Mouse (Mus musculus) CH12.LX (cell line): ENCODE measurements around the gene Eif2b5. TPM values are rescaled to one million over a fixed set of nuclear protein-coding genes. Genes with fewer than 3 reads are reported as not detected.

Source experiments
- DNase-seq: peaks from one replicate; pipeline ENCODE4 v3.0.0-alpha.2; 2013; ENCODE audit errors: extremely low read depth
- H3K27ac ChIP-seq: 2 replicates; pipeline ENCODE4 v1.5.1; 2012; ENCODE audit warnings: low read depth, mild to moderate bottlenecking, control low read depth, moderate library complexity; ENCODE audit not compliant: insufficient read depth
- H3K27me3 ChIP-seq: replicated peaks from 2 replicates; pipeline ENCODE3; 2012; ENCODE audit warnings: inconsistent platforms
- H3K36me3 ChIP-seq, 2 experiments: replicated peaks in 1 of 2; 2 replicates each; pipeline versions ENCODE3 to v1.6.1; 2012; ENCODE audit warnings: inconsistent platforms in 1 of 2, low read length in 1 of 2, mild to moderate bottlenecking in 1 of 2, mixed read lengths in 1 of 2, moderate library complexity in 1 of 2; ENCODE audit not compliant: control insufficient read depth in 1 of 2, insufficient read depth in 1 of 2
- H3K4me1 ChIP-seq, 2 experiments: 2 replicates each; pipeline ENCODE4 v1.6.1; 2012; ENCODE audit warnings: inconsistent platforms in 1 of 2, moderate library complexity in 1 of 2; ENCODE audit not compliant: insufficient read depth in 2 of 2, control insufficient read depth in 1 of 2
- H3K4me2 ChIP-seq: 2 replicates; pipeline ENCODE4 v1.6.1; 2012; ENCODE audit warnings: low read depth, mild to moderate bottlenecking, control low read depth; ENCODE audit not compliant: poor library complexity, insufficient read depth, severe bottlenecking
- H3K4me3 ChIP-seq, 3 experiments: fragments of 150-350 bp in 1 of 3; sonication (generic) in 1 of 3; replicated peaks in 1 of 3; 2 replicates each; pipeline versions ENCODE3 to v1.5.1; 2011 to 2012; ENCODE audit warnings: low read depth in 2 of 3, low read length in 2 of 3, mild to moderate bottlenecking in 2 of 3, moderate library complexity in 2 of 3, control low read depth in 1 of 3, improper control_type of control experiment in 1 of 3, inconsistent platforms in 1 of 3, mixed read lengths in 1 of 3; ENCODE audit not compliant: poor library complexity in 1 of 3
- H3K79me2 ChIP-seq: replicated peaks from 2 replicates; pipeline ENCODE4 v1.6.1; 2012; ENCODE audit warnings: mild to moderate bottlenecking, moderate library complexity; ENCODE audit not compliant: control insufficient read depth, poor library complexity, insufficient read depth, severe bottlenecking; ENCODE audit errors: extremely low read depth
- H3K9ac ChIP-seq: 2 replicates; pipeline ENCODE4 v1.6.1; 2012; ENCODE audit warnings: low read depth, mild to moderate bottlenecking, control low read depth, moderate library complexity; ENCODE audit not compliant: insufficient read depth
- H3K9me3 ChIP-seq: replicated peaks from 2 replicates; pipeline ENCODE3; 2012; ENCODE audit warnings: low read length, inconsistent platforms, mixed read lengths
- BHLHE40 ChIP-seq: IDR thresholded peaks from 2 replicates; pipeline ENCODE4 v1.6.1; 2011; ENCODE audit warnings: mild to moderate bottlenecking, low read depth, low read length, improper control_type of control experiment
- CTCF ChIP-seq, 2 experiments: IDR thresholded peaks in 1 of 2; conservative IDR thresholded peaks in 1 of 2; 2 replicates each; pipeline ENCODE4 v1.5.1; 2011 to 2012; ENCODE audit warnings: low read depth in 2 of 2, low read length in 2 of 2, improper control_type of control experiment in 1 of 2, inconsistent platforms in 1 of 2, mild to moderate bottlenecking in 1 of 2, moderate library complexity in 1 of 2
- EP300 ChIP-seq: IDR thresholded peaks from 2 replicates; pipeline ENCODE4 v1.6.1; 2011; ENCODE audit warnings: low read length, improper control_type of control experiment
- GABPA ChIP-seq: IDR thresholded peaks from 2 replicates; pipeline ENCODE4 v1.6.1; 2012; ENCODE audit warnings: low read depth, low read length, improper control_type of control experiment, inconsistent platforms; ENCODE audit not compliant: insufficient replicate concordance
- HCFC1 ChIP-seq: IDR thresholded peaks from 2 replicates; pipeline ENCODE4 v1.6.1; 2012; ENCODE audit warnings: low read depth, mild to moderate bottlenecking, inconsistent platforms, low read length, improper control_type of control experiment
- JUN ChIP-seq: IDR thresholded peaks from 2 replicates; pipeline ENCODE4 v1.6.1; 2011; ENCODE audit warnings: low read depth, mild to moderate bottlenecking, low read length, improper control_type of control experiment, moderate library complexity; ENCODE audit not compliant: insufficient read depth
- KAT2A ChIP-seq: IDR thresholded peaks from 2 replicates; pipeline ENCODE4 v1.6.1; 2012; ENCODE audit warnings: low read length, improper control_type of control experiment, inconsistent platforms; ENCODE audit not compliant: insufficient replicate concordance
- MAX ChIP-seq: IDR thresholded peaks from 2 replicates; pipeline ENCODE4 v1.6.1; 2011; ENCODE audit warnings: low read length, improper control_type of control experiment
- MAZ ChIP-seq: IDR thresholded peaks from 2 replicates; pipeline ENCODE4 v1.6.1; 2012; ENCODE audit warnings: low read depth, mild to moderate bottlenecking, inconsistent platforms, low read length, improper control_type of control experiment, moderate library complexity
- MYC ChIP-seq: IDR thresholded peaks from 2 replicates; pipeline ENCODE4 v1.6.1; 2011; ENCODE audit warnings: low read depth, mild to moderate bottlenecking, improper control_type of control experiment, low read length
- PAX5 ChIP-seq: IDR thresholded peaks from 2 replicates; pipeline ENCODE4 v1.6.1; 2012; ENCODE audit warnings: low read length, inconsistent platforms, mixed read lengths
- POLR2AphosphoS2 ChIP-seq: IDR thresholded peaks from 2 replicates; pipeline ENCODE4 v1.6.1; 2011; ENCODE audit warnings: low read depth, low read length, improper control_type of control experiment
- RAD21 ChIP-seq: IDR thresholded peaks from 2 replicates; pipeline ENCODE4 v1.6.1; 2011; ENCODE audit warnings: low read depth, mild to moderate bottlenecking, low read length, improper control_type of control experiment, moderate library complexity
- SMC3 ChIP-seq: IDR thresholded peaks from 2 replicates; pipeline ENCODE4 v1.6.1; 2011; ENCODE audit warnings: low read depth, low read length, improper control_type of control experiment
- TBP ChIP-seq: conservative IDR thresholded peaks from 2 replicates; pipeline ENCODE4 v1.6.1; 2011; ENCODE audit warnings: low read depth, low read length, improper control_type of control experiment
- UBTF ChIP-seq: IDR thresholded peaks from 2 replicates; pipeline ENCODE4 v1.6.1; 2012; ENCODE audit warnings: low read depth, mild to moderate bottlenecking, inconsistent platforms, low read length, improper control_type of control experiment, moderate library complexity
- ZC3H11A ChIP-seq: IDR thresholded peaks from 2 replicates; pipeline ENCODE4 v1.6.1; 2012; ENCODE audit warnings: low read depth, mild to moderate bottlenecking, inconsistent platforms, low read length, improper control_type of control experiment
- ZKSCAN1 ChIP-seq: IDR thresholded peaks from 2 replicates; pipeline ENCODE4 v1.6.1; 2012; ENCODE audit warnings: low read depth, inconsistent platforms, low read length, improper control_type of control experiment, borderline replicate concordance
- ZMIZ1 ChIP-seq: IDR thresholded peaks from 2 replicates; pipeline ENCODE4 v1.6.1; 2012; ENCODE audit warnings: low read depth, mild to moderate bottlenecking, inconsistent platforms, low read length, improper control_type of control experiment
- dilution Hi-C: fragments of 300-500 bp; cut with MboI; formaldehyde crosslinking; loops from 2 replicates; pipeline ENCODE4 v1.14.3; 2020; ENCODE audit warnings: low sequenced_read_pairs; ENCODE audit not compliant: extremely low pct_unique_long_range_greater_than_20kb, extremely low pct_ligation_motif_present
- in situ Hi-C: fragments of 300-500 bp; cut with MboI; formaldehyde crosslinking; loops from 3 replicates; pipeline ENCODE4 v1.14.3; 2019; ENCODE audit warnings: low sequenced_read_pairs, low pct_ligation_motif_present, low pct_unique_long_range_greater_than_20kb, mixed read lengths
- polyA plus RNA-seq: library from polyadenylated mRNA; unstranded; fragments of >175 nt; gene quantifications from 2 replicates; pipeline ENCODE4 v1.2.1, GENCODE M21; 2012; ENCODE audit warnings: low read depth; ENCODE audit not compliant: insufficient read length
- total RNA-seq, 2 experiments: library from RNA; depleted of rRNA; stranded (reverse); fragments of 300-350 nt in 1 of 2; fragments of >200 nt in 1 of 2; gene quantifications; 2 replicates each; pipeline ENCODE4 v1.2.3; 2012 to 2014

Eif2b5 gene
- total and polyA plus RNA-seq, 3 experiments: 139 to 183 (median 179) TPM

GRCm38 (mm10) chr16:20497980-20498676 is 489 bp upstream of the Eif2b5 start (continued):
- no peak for TF ChIP-seq MAZ
- TF ChIP-seq, all 38 proteins: peak for 0

- peaks cover 90 to 97% of the 10 kb centered on the region in 2 experiments for H3K36me3 ChIP-seq
- dilution Hi-C loops: no loop called here
- DNase-seq: no peak
These were observed 7.4 kb downstream of the Eif2b5 start for GRCm38 (mm10) chr16:20506000-20506399.

GRCm38 (mm10) chr16:20509349-20509748 is 10.7 kb downstream of the Eif2b5 start:
- no peak overlapping the region for H3K27ac ChIP-seq
- H3K9ac ChIP-seq: no peak overlapping the region
- TF ChIP-seq BHLHE40: no peak
- no peak for TF ChIP-seq ZMIZ1
- peak in 1 of 2 experiments; percentile 66; a peak in 2 of 4 replicates for TF ChIP-seq CTCF (conservative IDR thresholded peaks at IDR 0.05 in 1 of 2, IDR thresholded peaks at IDR 0.05 in 1 of 2; ENCODE audit: low read depth in 2 of 2, low read length in 2 of 2)
- peak; percentile 55 for TF ChIP-seq RAD21
- no peak for TF ChIP-seq UBTF
- no peak for TF ChIP-seq TBP
- TF ChIP-seq JUN: no peak
- no peak for TF ChIP-seq GABPA
- no peak for TF ChIP-seq ZKSCAN1
- no peak for TF ChIP-seq ZC3H11A
- no peak for TF ChIP-seq MAZ
- TF ChIP-seq PAX5: no peak
- TF ChIP-seq MYC: no peak
- no peak for TF ChIP-seq HCFC1
- no peak for TF ChIP-seq MAX
- peak; percentile 62 for TF ChIP-seq SMC3
- TF ChIP-seq EP300: no peak
- in situ Hi-C loops (loop anchor here (5.0 to 10.0 kb wide), 3 partner anchors 38 to 135 kb away; partner anchors contain the start of gene Abcf3), dilution Hi-C loops (no loop called here)
- peaks cover 0 to 9% of the 10 kb centered on the region in 2 experiments; a peak in 3 of 4 replicates for H3K4me1 ChIP-seq
- H3K9me3 ChIP-seq: no peaks in the 10 kb centered on the region
- peak; percentile 47 for DNase-seq
- H3K79me2 ChIP-seq: no peaks in the 10 kb centered on the region
- peaks cover 68 to 80% of the 10 kb centered on the region in 2 experiments for H3K36me3 ChIP-seq
- no peak overlapping the region for H3K4me2 ChIP-seq
- H3K27me3 ChIP-seq: no peaks in the 10 kb centered on the region
- no peak overlapping the region for H3K4me3 ChIP-seq

More at GRCm38 (mm10) chr16:20506000-20506399, 7.4 kb downstream of the Eif2b5 start:
- H3K9me3 ChIP-seq: peaks cover 3% of the 10 kb centered on the region
- H3K4me2 ChIP-seq: no peak overlapping the region
- no peak overlapping the region for H3K27ac ChIP-seq
- no peak overlapping the region for H3K4me3 ChIP-seq
- peaks cover 0 to 3% of the 10 kb centered on the region in 2 experiments; a peak in 3 of 4 replicates for H3K4me1 ChIP-seq
- TF ChIP-seq RAD21: no peak
- TF ChIP-seq MAX: no peak
- no peak for TF ChIP-seq PAX5
- TF ChIP-seq ZC3H11A: no peak
- TF ChIP-seq KAT2A: no peak
- TF ChIP-seq HCFC1: no peak
- TF ChIP-seq POLR2AphosphoS2: no peak
- TF ChIP-seq MYC: no peak
- TF ChIP-seq TBP: no peak
- H3K9ac ChIP-seq: no peak overlapping the region
- no peaks in the 10 kb centered on the region for H3K27me3 ChIP-seq
- in situ Hi-C loops: loop anchor here (5.0 to 10.0 kb wide), 3 partner anchors 41 to 139 kb away; partner anchors contain the start of gene Abcf3
- no peaks in the 10 kb centered on the region for H3K79me2 ChIP-seq
